8 mouse cellular contexts compared by ENCODE assay signal in the genomic region with DNA sequence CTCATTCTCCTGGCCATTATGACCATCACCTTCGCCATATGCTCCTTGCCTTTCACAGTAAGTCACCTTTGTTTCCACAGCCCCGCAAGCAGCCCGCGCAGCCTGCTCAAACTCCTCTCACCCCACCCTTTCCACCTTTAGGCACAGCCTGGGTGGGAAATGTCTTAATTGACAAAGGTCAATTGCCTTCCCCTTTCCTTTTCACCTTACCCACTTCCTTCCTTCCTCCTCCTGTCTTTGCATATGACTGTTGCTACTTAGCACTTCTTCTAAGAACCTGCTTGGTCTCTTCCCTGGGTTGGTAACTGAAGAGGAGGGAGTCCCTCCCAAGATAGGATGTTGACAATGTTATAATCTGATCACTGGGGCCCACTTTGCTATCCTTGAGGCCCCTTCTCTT. TPM values are rescaled to one million over a fixed set of nuclear protein-coding genes. Genes with fewer than 3 reads are reported as not detected.
DNase-seq lines count a peak whose midpoint lies in the region; ATAC-seq lines count a peak whose summit lies in the region.

No protein-coding gene starts in this region.

- H3K27ac ChIP-seq in forebrain, embryonic 12.5 days, result no peak overlapping the region
- no peak overlapping the region for H3K27ac ChIP-seq in liver, embryonic 11.5 days (ENCODE audit: low read depth, low read length)
- no peak overlapping the region for H3K27ac ChIP-seq in stomach, embryonic 14.5 days (ENCODE audit: low read length)

- no peak for ATAC-seq in forebrain, embryonic 12.5 days (ENCODE audit: low FRiP score)
- no peak for ATAC-seq in liver, embryonic 11.5 days (replicated peaks; ENCODE audit: low FRiP score)
- no peak for ATAC-seq in stomach, embryonic 14.5 days (ENCODE audit: insufficient number of reproducible peaks, insufficient read depth, low FRiP score, low read depth)

- H3K9me3 ChIP-seq in forebrain, embryonic 12.5 days, result no peaks in the 10 kb centered on the region
- H3K9me3 ChIP-seq in liver, embryonic 11.5 days (ENCODE audit: control insufficient read depth, low read length), result no peaks in the 10 kb centered on the region
- H3K9me3 ChIP-seq in stomach, embryonic 14.5 days (ENCODE audit: control insufficient read depth, low read depth, low read length), result no peaks in the 10 kb centered on the region

- peak; percentile 32 to 39 for DNase-seq in spleen, postnatal 36 days (ENCODE audit: low spot score in 2 of 2)
- DNase-seq in spleen, postnatal 4 days (ENCODE audit: low spot score in 2 of 2), result no peak
- no peak for DNase-seq in liver, embryonic 11.5 days (ENCODE audit: low spot score)
- no peak for DNase-seq in cerebellum, postnatal 4 days (ENCODE audit: low spot score in 2 of 2)
- no peak for DNase-seq in adrenal gland, postnatal 10 days
- no peak for DNase-seq in right cerebral cortex, adult 18-20 months

- no peak overlapping the region for H3K9ac ChIP-seq in forebrain, embryonic 12.5 days
- no peak overlapping the region for H3K9ac ChIP-seq in liver, embryonic 11.5 days (ENCODE audit: low read depth, low read length)
- peak overlapping the region; percentile 42; the same call in 1 of the 2 replicates for H3K9ac ChIP-seq in stomach, embryonic 14.5 days (replicated peaks; ENCODE audit: low read depth, low read length)

- H3K4me3 ChIP-seq in forebrain, embryonic 12.5 days (replicated peaks), result peak overlapping the region; percentile 47
- H3K4me3 ChIP-seq in liver, embryonic 11.5 days (ENCODE audit: low read depth, low read length), result peak overlapping the region; percentile 48
- peak overlapping the region; percentile 46 for H3K4me3 ChIP-seq in stomach, embryonic 14.5 days (ENCODE audit: low read depth, low read length)

- H3K4me2 ChIP-seq in forebrain, embryonic 12.5 days, result peak overlapping the region; percentile 87
- H3K4me2 ChIP-seq in liver, embryonic 11.5 days, result peak overlapping the region; percentile 84
- H3K4me2 ChIP-seq in stomach, embryonic 14.5 days (replicated peaks; ENCODE audit: low read depth, low read length), result peak overlapping the region; percentile 83

- 39% methylated on average over 4 of the region's 4 CpGs for WGBS in forebrain, embryonic 12.5 days
- 33% methylated on average over 4 of the region's 4 CpGs for whole genome bisulfite sequencing in liver, embryonic 11.5 days
- 43% methylated on average over 4 of the region's 4 CpGs for WGBS in stomach, embryonic 14.5 days

- no peaks in the 10 kb centered on the region for H3K36me3 ChIP-seq in forebrain, embryonic 12.5 days (replicated peaks)
- H3K36me3 ChIP-seq in liver, embryonic 11.5 days (ENCODE audit: control insufficient read depth, insufficient read depth, low read length), result no peaks in the 10 kb centered on the region
- H3K36me3 ChIP-seq in stomach, embryonic 14.5 days (ENCODE audit: control insufficient read depth, insufficient read depth, low read length), result no peaks in the 10 kb centered on the region

- H3K27me3 ChIP-seq in forebrain, embryonic 12.5 days, result peaks cover 37% of the 10 kb centered on the region
- peaks cover 7% of the 10 kb centered on the region for H3K27me3 ChIP-seq in liver, embryonic 11.5 days (replicated peaks; ENCODE audit: control insufficient read depth, insufficient read depth, low read length)
- 0 out of 2 replicates have a peak, but pooled peaks cover 7% of the 10 kb centered on the region for H3K27me3 ChIP-seq in stomach, embryonic 14.5 days (ENCODE audit: control insufficient read depth, insufficient read depth, low read length)

- H3K4me1 ChIP-seq in forebrain, embryonic 12.5 days, result peaks cover 15% of the 10 kb centered on the region
- peaks cover 2% of the 10 kb centered on the region; the same call in 1 of the 2 replicates for H3K4me1 ChIP-seq in liver, embryonic 11.5 days (replicated peaks; ENCODE audit: control insufficient read depth, insufficient read depth, low read length)
- peaks cover 9% of the 10 kb centered on the region; the same call in 1 of the 2 replicates for H3K4me1 ChIP-seq in stomach, embryonic 14.5 days (ENCODE audit: control insufficient read depth, insufficient read depth, low read length)

RNA-seq across cellular contexts. Expression of a gene that starts 1.8 kb away (rescaled TPM):
- 0.13 and 0.17 TPM in 2 replicates for polyA plus RNA-seq in forebrain, embryonic 12.5 days (2016; fragmentation: Nextera tagmentation; extraction: Ambion mirVana)
- polyA plus RNA-seq in liver, embryonic 11.5 days (2014; fragmentation: Nextera tagmentation; extraction: Ambion mirVana), result 0.04 and 0.43 TPM in 2 replicates
- polyA plus RNA-seq in stomach, embryonic 14.5 days (2014; fragmentation: Nextera tagmentation; extraction: Ambion mirVana), result 2.2 and 3.3 TPM in 2 replicates
- total RNA-seq in adrenal gland, postnatal 10 days (2021), result 1 to 10 TPM; 1.3 to 1.5 TPM

Comparison
In these comparisons a context has a peak if more than half of its experiments do, and no peak if none do; other contexts are left out.
1. DNase-seq: peak in spleen, postnatal 36 days (2 of 2); none in spleen, postnatal 4 days (0 of 2), liver, embryonic 11.5 days (single experiment), cerebellum, postnatal 4 days (0 of 2), adrenal gland, postnatal 10 days (single experiment) and right cerebral cortex, adult 18-20 months (single experiment).
2. Peak in every context shown above with its lines, with median percentiles within 50 percentile points of each other: H3K4me2 ChIP-seq and H3K4me3 ChIP-seq.